Mouse (Mus musculus): ENCODE measurements around the gene Hsd17b13. TPM values are rescaled to one million over a fixed set of nuclear protein-coding genes. Genes with fewer than 3 reads are reported as not detected.
"Not testable (repeated sequence)": the region's sequence is repeated elsewhere in the genome, so short reads cannot be mapped to it uniquely, and the experiment has no call there.

Gene Hsd17b13
- polyA plus RNA-seq (2015; fragmentation: Nextera tagmentation; extraction: Ambion mirVana) = 76.5 and 78.0 TPM in 2 replicates

DNA sequence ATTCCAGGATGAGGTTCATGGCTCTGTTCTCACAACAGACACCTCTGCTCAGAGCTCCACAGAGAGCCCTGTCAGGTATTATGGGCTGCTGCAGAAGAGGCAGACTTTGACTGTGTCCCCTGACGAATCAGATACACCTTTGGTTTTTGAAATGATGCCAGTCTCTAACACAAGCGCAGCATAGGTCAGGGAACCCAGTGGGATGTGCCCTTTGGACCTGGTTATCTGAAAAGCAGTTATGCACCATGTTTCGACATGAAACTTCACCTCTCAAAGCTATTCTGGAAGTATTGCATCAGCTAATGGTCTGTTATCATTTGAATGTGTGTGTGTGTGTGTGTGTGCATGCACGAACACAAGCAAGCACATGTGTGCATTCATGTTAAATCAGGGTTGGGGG is at the start of gene Hsd17b13:
Gene Hsd17b13, minus strand, starts transcription at position 114 of the 400 bp plus-strand sequence.
- H3K36me3 ChIP-seq (ENCODE audit: control insufficient read depth, insufficient read depth) = no peaks in the 10 kb centered on the region
- H3K9ac ChIP-seq (ENCODE audit: low read depth, low read length) = no peak within 1 kb of the TSS; the same call in 1 of the 2 replicates
- 49% methylated on average over 4 of the region's 4 CpGs for whole genome bisulfite sequencing
- TF ChIP-seq CTCF (IDR thresholded peaks at IDR 0.05; ENCODE audit: low read depth) = no peak
- ATAC-seq = peak; percentile 91
- H3K27ac ChIP-seq (ENCODE audit: low read depth, low read length) = no peak within 1 kb of the TSS; the same call in 1 of the 2 replicates
- peak within 1 kb of the TSS; percentile 48 for H3K4me2 ChIP-seq (replicated peaks; ENCODE audit: low read depth)
- no peaks in the 10 kb centered on the region for H3K9me3 ChIP-seq (ENCODE audit: control insufficient read depth)
- no peaks in the 10 kb centered on the region for H3K27me3 ChIP-seq (replicated peaks; ENCODE audit: control insufficient read depth, insufficient read depth, low read length)
- H3K4me1 ChIP-seq (replicated peaks; ENCODE audit: control insufficient read depth, insufficient read depth, low read length) = peaks cover 13% of the 10 kb centered on the region
- H3K4me3 ChIP-seq (ENCODE audit: low read depth, low read length) = peak within 1 kb of the TSS; percentile 25

DNA sequence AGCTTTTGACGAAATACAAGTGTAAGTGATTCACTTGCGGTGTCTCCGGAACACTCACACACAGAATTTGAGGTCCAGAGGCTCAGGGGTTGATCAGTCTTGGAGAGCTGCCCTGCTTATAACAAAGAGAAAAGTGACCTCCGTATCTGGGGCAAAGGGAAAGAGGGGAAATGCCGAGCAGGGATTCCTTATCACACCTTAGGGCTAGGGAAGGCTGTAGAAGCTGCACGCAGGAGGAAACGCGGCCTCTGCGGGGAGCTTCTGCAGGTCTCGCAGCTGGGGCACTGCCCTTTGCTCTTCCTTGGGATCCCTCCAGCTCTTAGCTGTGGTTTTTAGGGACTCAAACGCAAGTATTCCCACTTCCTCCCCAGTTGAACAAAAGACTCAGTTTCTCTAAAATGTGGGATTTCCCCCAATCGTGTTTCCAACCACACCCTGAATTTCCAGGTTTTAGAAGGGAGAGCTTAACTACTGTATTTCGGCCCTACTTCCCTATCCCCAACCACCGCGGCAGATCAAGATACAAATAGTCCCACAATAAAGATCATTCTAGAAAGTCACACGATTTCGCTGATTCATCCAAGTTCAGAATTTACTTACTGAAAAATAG is 48.1 kb upstream of the Hsd17b13 start:
- Histone ChIP-seq H3K9ac (ENCODE audit: low read depth, low read length) (no peak overlapping the region), H3K4me2 (replicated peaks; ENCODE audit: low read depth) (peak overlapping the region; percentile 51), H3K9me3 (ENCODE audit: control insufficient read depth) (no peaks in the 10 kb centered on the region), H3K27ac (ENCODE audit: low read depth, low read length) (peak overlapping the region; percentile 54), H3K4me3 (ENCODE audit: low read depth, low read length) (no peak overlapping the region), H3K4me1 (replicated peaks; ENCODE audit: control insufficient read depth, insufficient read depth, low read length) (peaks cover 3% of the 10 kb centered on the region; the same call in 1 of the 2 replicates), H3K36me3 (ENCODE audit: control insufficient read depth, insufficient read depth) (no peaks in the 10 kb centered on the region), H3K27me3 (replicated peaks; ENCODE audit: control insufficient read depth, insufficient read depth, low read length) (no peaks in the 10 kb centered on the region)
- WGBS = 31% methylated on average over 17 of the region's 17 CpGs
- ATAC-seq = peak; percentile 64
- no peak for TF ChIP-seq CTCF (IDR thresholded peaks at IDR 0.05; ENCODE audit: low read depth)

DNA sequence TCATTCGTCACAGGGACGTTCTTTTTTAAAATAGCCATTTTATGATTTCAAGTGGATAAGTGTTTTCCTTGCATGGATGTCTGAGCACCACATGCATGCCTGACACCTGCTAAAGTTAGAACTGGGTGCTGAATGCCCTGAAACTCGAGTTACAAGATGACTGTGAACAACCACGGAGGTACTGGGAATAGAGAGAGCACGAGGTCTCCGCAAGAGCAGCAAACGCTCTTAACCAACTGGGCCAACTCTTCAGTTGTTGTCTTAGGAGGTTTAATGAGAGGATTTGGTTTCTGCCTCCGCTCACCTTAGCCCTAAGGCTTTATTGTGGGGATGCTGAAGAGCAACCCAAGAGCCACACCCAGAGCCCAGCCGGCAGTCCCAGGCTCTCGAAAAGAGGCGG is 47.6 kb upstream of the Hsd17b13 start:
- WGBS = 67% methylated on average over 11 of the region's 11 CpGs
- Histone ChIP-seq H3K4me2 (replicated peaks; ENCODE audit: low read depth) (peak overlapping the region; percentile 51), H3K27ac (ENCODE audit: low read depth, low read length) (peak overlapping the region; percentile 54; the same call in 1 of the 2 replicates)

DNA sequence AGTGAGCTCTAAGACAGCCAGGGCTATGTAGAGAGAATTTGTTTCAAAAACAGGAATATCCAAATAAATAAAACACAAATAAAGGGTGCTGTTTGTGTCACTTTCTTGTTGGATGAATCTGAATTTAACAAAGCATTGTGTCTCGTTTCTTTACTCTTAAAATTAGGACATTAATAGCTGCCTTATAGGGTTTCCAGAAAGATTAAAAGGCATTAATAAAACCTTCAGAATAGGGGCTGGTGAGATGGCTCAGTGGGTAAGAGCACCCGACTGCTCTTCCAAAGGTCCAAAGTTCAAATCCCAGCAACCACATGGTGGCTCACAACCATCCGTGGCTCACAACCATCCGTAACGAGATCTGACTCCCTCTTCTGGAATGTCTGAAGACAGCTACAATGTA is 47.0 kb upstream of the Hsd17b13 start:
- not testable (repeated sequence) for ATAC-seq; H3K36me3 ChIP-seq (ENCODE audit: control insufficient read depth, insufficient read depth); H3K4me1 ChIP-seq (replicated peaks; ENCODE audit: control insufficient read depth, insufficient read depth, low read length); H3K27me3 ChIP-seq (replicated peaks; ENCODE audit: control insufficient read depth, insufficient read depth, low read length); H3K27ac ChIP-seq (ENCODE audit: low read depth, low read length); H3K4me3 ChIP-seq (ENCODE audit: low read depth, low read length); H3K9ac ChIP-seq (ENCODE audit: low read depth, low read length); H3K9me3 ChIP-seq (ENCODE audit: control insufficient read depth); H3K4me2 ChIP-seq (replicated peaks; ENCODE audit: low read depth)
- WGBS = 46% methylated on average over 5 of the region's 5 CpGs

More for the DNA sequence above, 47.6 kb upstream of the Hsd17b13 start:
- Histone ChIP-seq H3K4me3 (ENCODE audit: low read depth, low read length) (no peak overlapping the region), H3K9me3 (ENCODE audit: control insufficient read depth) (no peaks in the 10 kb centered on the region), H3K36me3 (ENCODE audit: control insufficient read depth, insufficient read depth) (no peaks in the 10 kb centered on the region), H3K4me1 (replicated peaks; ENCODE audit: control insufficient read depth, insufficient read depth, low read length) (peaks cover 3% of the 10 kb centered on the region), H3K9ac (ENCODE audit: low read depth, low read length) (no peak overlapping the region), H3K27me3 (replicated peaks; ENCODE audit: control insufficient read depth, insufficient read depth, low read length) (no peaks in the 10 kb centered on the region)
- TF ChIP-seq CTCF (IDR thresholded peaks at IDR 0.05; ENCODE audit: low read depth) = no peak
- no peak for ATAC-seq

DNA sequence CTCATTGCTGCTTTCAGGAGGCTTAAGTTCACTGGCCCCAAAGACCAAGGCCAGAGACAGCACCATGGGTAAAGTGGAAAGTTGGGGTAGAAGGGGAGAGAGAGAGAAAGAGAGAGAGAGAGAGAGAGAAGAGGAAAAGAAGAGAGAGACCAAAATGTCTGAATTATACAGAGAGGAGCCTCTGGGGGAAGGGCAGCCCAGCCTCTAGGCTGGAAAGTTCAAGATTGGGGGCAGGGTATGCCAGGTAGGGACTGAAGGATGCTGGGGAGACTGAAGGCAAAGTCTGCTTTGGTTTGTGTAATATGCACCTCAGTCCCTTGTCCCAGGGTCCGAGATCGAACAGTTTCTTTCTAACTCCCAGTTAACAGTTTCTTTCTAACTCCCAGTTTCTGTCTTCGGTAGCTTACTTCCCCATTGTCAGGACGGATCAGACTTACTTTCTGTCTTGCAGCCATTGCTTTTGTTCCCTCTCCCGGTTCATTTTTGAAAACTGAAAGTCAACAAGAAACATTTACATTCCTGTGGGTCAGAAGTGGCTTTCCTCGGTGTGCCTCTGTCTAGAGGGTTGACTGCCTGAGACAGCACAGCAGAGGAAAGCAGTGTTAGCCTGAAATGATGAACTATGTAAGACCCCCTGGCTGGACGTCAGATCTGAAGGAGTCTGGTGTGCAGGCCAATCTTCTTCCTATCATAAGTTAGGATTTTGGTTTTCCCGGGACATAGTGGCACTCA is 46.2 kb upstream of the Hsd17b13 start:
- WGBS = 67% methylated on average over 8 of the region's 8 CpGs
- no peak overlapping the region for H3K9ac ChIP-seq (ENCODE audit: low read depth, low read length)
- no peak for TF ChIP-seq CTCF (IDR thresholded peaks at IDR 0.05; ENCODE audit: low read depth)
- no peaks in the 10 kb centered on the region for H3K36me3 ChIP-seq (ENCODE audit: control insufficient read depth, insufficient read depth)
- no peak overlapping the region for H3K4me2 ChIP-seq (replicated peaks; ENCODE audit: low read depth)
- no peak overlapping the region for H3K4me3 ChIP-seq (ENCODE audit: low read depth, low read length)
- ATAC-seq = no peak
- H3K4me1 ChIP-seq (replicated peaks; ENCODE audit: control insufficient read depth, insufficient read depth, low read length) = peaks cover 3% of the 10 kb centered on the region
- no peaks in the 10 kb centered on the region for H3K9me3 ChIP-seq (ENCODE audit: control insufficient read depth)
- H3K27me3 ChIP-seq (replicated peaks; ENCODE audit: control insufficient read depth, insufficient read depth, low read length) = no peaks in the 10 kb centered on the region
- no peak overlapping the region; the same call in 1 of the 2 replicates for H3K27ac ChIP-seq (ENCODE audit: low read depth, low read length)

DNA sequence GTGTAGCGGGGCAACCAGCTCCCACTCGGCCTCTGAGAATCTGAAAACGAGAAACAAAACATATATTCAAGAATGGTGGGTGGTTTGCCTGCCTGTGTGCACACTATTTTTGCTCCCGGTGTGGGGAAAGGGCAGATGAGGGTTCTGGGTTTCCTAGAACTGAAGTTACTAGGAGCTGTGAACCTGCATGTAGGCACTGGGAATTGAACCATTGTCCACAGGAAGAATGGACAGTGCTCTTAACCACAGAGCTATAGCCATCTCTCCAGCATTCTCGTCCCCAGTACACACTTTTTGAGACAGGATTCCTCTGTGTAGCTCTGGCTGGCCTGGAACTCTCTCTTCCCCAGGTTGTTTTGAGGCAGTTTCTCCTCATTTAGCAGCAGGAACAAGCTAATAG is 45.3 kb upstream of the Hsd17b13 start:
- Histone ChIP-seq H3K27ac (ENCODE audit: low read depth, low read length) (peak overlapping the region; percentile 87), H3K9ac (ENCODE audit: low read depth, low read length) (no peak overlapping the region), H3K36me3 (ENCODE audit: control insufficient read depth, insufficient read depth) (peaks cover 7% of the 10 kb centered on the region; the same call in 1 of the 2 replicates), H3K27me3 (replicated peaks; ENCODE audit: control insufficient read depth, insufficient read depth, low read length) (no peaks in the 10 kb centered on the region), H3K4me2 (replicated peaks; ENCODE audit: low read depth) (peak overlapping the region; percentile 72), H3K4me1 (replicated peaks; ENCODE audit: control insufficient read depth, insufficient read depth, low read length) (peaks cover 3% of the 10 kb centered on the region), H3K4me3 (ENCODE audit: low read depth, low read length) (no peak overlapping the region), H3K9me3 (ENCODE audit: control insufficient read depth) (no peaks in the 10 kb centered on the region)
- TF ChIP-seq CTCF (IDR thresholded peaks at IDR 0.05; ENCODE audit: low read depth) = no peak
- ATAC-seq = no peak
- WGBS = 45% methylated on average over 5 of the region's 5 CpGs

Data from intestine, postnatal 0 days (tissue).